Mouse (Mus musculus): ENCODE measurements around the gene Gm45233.
"Not testable (repeated sequence)": the region's sequence is repeated elsewhere in the genome, so short reads cannot be mapped to it uniquely, and the experiment has no call there.

Gm45233 gene

GRCm38 (mm10) chr7:43443917-43444293, at the start of gene Gm45233, which contains the start of gene Etfb:
TSS of gene Gm45233 (plus strand) at chr7:43444128.
TSS of gene Etfb (plus strand) at chr7:43444083.
- DNase-seq (ENCODE audit: low read depth) = peak; percentile 90

GRCm38 (mm10) chr7:43399501-43399900, 44.4 kb upstream of the Gm45233 start:
- no peak for DNase-seq (ENCODE audit: low read depth)

DNA sequence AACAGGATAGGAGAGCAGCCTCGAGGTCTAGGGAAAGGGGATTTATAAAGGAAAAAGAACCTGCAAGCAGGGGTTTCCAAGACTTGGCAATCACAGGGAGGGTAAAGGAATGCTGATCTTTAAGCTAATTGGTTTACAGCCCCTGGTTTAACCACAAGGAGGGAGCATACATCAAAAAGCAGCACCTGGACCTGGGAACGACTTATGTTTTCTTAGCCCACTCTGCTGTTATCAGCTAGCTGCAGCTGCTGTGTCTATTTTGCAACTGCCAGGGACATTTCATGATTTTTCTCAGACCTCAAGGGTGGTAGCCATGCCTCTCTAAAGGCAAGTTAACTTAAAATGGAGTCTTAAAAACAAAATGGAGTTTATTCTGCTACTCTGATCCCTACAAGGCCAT, 41.2 kb upstream of the Gm45233 start:
- DNase-seq (ENCODE audit: low read depth) = no peak

DNA sequence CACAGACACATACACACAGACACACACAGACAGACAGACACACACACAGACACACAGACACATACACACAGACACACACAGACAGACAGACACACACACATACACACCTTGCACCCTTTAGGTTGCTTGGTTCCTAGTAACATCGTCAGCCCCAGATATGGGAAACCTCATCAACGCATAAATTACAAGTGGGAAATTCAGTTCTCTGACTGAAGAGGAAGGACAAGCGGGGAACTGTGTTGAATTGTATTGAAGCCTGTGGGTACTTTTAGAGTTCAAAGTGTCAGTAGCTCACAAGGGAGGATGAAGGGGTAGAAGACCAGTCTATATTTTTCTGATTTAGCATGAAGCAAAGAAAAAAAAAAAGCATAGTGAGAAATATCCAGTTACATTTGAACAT, 36.4 kb upstream of the Gm45233 start:
- DNase-seq (ENCODE audit: low read depth) = no peak

GRCm38 (mm10) chr7:43408131-43408553, 35.8 kb upstream of the Gm45233 start, which contains the start of gene Siglecg:
TSS of gene Siglecg (plus strand) at chr7:43408204.
- no peak for DNase-seq (ENCODE audit: low read depth)

DNA sequence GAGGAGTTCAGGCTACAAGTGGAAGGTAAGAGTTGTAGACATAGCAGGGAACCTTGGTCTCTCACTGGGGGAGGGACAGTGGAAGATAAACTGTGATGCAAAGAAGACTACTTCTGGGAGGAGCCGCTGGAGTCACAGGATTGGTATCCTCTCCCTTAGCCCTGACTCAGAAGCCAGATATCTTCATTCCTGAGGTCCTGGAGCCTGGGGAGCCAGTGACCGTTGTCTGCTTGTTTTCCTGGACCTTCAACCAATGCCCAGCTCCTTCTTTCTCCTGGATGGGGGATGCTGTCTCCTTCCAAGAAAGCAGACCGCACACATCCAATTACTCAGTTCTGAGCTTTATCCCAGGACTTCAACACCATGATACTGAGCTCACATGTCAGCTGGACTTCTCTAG, 34.8 kb upstream of the Gm45233 start:
- no peak for DNase-seq (ENCODE audit: low read depth)

DNA sequence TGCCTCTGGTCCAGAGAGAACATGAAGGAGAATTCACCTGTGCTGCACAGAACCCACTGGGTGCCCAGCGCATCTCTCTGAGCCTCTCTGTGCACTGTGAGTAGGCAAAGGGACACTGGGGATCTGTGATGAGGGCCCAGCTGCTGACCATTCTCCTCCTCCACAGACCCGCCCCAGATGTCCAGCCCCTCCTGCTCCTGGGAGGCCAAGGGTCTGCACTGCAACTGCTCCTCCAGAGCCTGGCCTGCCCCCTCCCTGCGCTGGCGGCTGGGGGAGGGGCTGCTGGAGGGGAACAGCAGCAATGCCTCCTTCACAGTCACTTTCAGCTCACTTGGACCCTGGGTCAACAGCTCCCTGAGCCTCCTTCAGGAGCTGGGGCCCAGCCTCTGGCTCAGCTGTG, 32.2 kb upstream of the Gm45233 start:
- DNase-seq (ENCODE audit: low read depth) = not testable (repeated sequence)

- DNase-seq (ENCODE audit: low read depth) = no peak
These were observed 26.6 kb upstream of the Gm45233 start for GRCm38 (mm10) chr7:43417298-43417697.

DNA sequence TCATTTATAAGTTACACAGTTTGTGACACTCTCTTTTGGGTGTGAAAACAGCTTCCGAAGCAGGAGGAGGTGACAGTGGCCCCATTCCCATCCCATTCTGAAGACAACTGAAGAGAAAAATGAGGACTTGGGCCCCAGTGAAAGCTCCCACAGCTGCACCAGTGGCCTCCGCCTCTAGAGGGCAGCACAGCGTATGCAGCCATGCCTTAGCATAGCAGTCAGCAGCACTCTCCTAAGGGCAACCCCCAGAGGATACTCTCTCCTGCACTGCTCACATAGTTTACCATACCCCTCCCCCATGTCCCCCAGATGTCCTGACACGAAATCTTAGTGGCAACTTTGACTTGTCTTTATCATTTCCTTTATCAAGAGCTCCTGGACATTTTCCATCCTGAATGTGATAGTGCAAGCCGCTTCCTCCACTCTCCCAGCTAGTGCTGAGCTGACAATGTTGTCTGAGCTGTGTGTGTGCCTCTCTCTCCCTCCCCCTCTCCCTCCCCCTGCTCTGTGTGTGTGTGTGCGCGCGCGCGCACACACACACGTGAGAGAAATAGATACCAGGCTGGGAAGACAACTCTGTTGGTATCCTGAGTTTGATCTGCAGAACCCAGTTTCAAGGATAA, 20.8 kb upstream of the Gm45233 start:
- DNase-seq (ENCODE audit: low read depth) = peak; percentile 51

GRCm38 (mm10) chr7:43423991-43424625, 19.8 kb upstream of the Gm45233 start:
- DNase-seq (ENCODE audit: low read depth) = no peak

GRCm38 (mm10) chr7:43427406-43427805, 16.5 kb upstream of the Gm45233 start, which contains the start of gene Lim2:
TSS of gene Lim2 (plus strand) at chr7:43427670.
- DNase-seq (ENCODE audit: low read depth) = no peak

GRCm38 (mm10) chr7:43429500-43429899, 14.4 kb upstream of the Gm45233 start:
- no peak for DNase-seq (ENCODE audit: low read depth)

GRCm38 (mm10) chr7:43432891-43433290, 11.0 kb upstream of the Gm45233 start:
- DNase-seq (ENCODE audit: low read depth) = no peak

- no peak for DNase-seq (ENCODE audit: low read depth)
These were observed 9.3 kb upstream of the Gm45233 start for GRCm38 (mm10) chr7:43434676-43435075.

DNA sequence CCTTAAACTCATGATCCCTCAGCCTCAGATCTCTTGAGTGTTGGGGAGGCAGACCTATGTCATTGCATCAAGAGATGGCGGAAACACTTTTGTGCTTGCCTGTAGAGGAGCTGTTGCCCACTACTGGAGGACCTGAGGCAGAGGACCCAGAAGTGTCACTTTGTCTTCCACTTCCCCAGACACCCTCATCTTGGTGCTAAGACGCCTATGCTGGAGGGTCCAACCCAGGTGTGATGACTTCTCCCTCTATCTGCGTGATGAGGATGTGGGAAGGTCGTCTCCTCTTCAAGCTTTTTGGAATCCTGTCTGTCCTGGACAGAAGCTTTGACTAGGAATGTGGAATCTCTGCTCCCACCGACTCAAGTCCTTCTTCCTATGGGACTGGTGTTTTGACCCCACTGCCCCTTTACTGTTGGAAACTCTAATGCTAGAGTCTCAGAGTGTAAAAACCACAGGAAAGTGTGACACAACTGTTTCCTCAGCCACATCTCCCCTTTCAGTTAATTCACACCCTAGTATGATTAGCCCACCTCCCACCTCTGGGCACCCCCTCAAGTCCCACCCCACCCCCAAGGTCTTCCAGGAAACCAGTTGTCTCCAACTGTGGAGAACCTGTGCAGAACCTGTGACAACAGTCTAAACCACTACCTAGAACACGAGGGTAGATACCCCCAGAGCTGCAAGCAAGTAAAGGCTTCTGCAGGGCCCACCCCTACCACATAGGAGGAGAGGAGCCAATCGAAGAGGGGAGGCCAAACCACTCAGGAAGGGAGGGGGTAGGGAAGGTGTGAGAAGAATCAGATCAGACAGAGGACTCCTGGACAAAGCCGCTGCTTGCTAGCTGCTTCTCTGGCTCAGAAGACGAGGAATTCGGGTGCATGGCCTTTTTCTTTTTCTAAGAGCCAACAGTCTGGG, 7.3 kb upstream of the Gm45233 start, which contains the start of gene Nkg7:
Gene Nkg7 (plus strand): TSS at position 733 of the 915 bp plus-strand sequence.
- DNase-seq (ENCODE audit: low read depth) = no peak

- no peak for DNase-seq (ENCODE audit: low read depth)
These were observed 5.3 kb upstream of the Gm45233 start for GRCm38 (mm10) chr7:43438611-43439010.

GRCm38 (mm10) chr7:43440482-43440881, 3.4 kb upstream of the Gm45233 start, which contains the start of gene Cldnd2:
TSS of gene Cldnd2 (plus strand) at chr7:43440782.
- DNase-seq (ENCODE audit: low read depth) = no peak

GRCm38 (mm10) chr7:43441071-43441470, 2.9 kb upstream of the Gm45233 start:
- no peak for DNase-seq (ENCODE audit: low read depth)

- no peak for DNase-seq (ENCODE audit: low read depth)
These were observed 1.2 kb upstream of the Gm45233 start for GRCm38 (mm10) chr7:43442684-43443083.

DNA sequence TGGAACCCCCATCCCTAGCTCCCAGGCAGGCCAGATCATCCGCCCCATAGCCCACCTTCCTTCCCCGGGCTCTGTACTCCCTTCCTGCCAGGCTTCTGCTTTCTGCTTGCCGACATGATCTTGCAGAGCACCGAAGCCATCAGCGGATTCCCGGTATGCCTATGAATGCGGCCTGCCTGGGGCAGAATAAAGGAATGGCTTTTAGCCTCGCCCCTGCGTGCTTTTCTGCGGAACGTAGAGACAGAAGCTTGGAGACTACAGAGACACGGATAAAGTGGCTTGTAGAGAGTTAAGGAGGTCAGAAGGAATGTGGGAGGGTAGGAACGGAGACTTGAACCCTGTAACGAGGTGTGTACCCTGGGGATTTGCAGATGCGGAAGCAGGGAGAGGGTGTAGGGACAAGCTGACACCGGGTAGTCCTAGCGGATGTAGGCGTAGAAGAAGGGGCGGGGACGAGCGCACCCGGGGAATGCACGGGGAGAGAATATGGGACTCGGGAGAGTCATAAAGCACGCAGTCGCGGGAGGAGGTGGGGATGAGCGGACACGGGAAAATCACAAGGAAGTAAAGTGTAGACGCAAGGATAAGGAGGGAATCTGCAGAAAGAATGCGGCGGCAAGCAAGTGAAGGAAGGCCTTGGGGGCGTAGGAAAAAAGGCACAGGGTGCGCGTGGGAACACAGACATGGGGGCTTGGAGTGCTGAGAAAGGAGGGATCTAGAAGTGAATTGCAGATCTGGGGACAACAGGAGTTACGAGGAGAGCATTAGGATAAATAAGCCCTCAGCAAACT, 607 bp upstream of the Gm45233 start:
- peak; percentile 49 for DNase-seq (ENCODE audit: low read depth)

DNA sequence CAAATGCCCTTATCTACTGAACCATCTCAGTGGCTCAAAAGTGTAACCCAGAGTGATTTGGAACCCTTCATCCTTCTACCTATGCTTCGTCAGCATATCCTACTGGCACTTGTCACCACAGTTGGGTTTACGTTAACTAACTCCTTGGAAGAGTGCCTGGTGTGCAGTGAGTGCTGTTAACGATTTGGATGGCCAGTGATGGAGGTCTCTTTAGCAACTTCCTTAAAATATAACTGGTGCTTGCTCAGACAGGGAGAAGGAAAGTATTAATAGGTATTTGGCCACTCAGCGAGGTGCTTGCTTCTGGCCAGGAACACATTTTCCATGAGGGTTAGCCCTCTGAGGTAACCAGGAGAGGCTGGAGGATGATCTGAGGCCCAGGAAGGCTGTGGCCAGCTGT, 3.9 kb downstream of the Gm45233 start:
- DNase-seq (ENCODE audit: low read depth) = no peak

GRCm38 (mm10) chr7:43448246-43448645, 4.3 kb downstream of the Gm45233 start:
- DNase-seq (ENCODE audit: low read depth) = no peak
